Mouse (Mus musculus) testis, adult 2 months (tissue): Measurements from ENCODE around the gene Tmem199.
"Not testable (repeated sequence)": the region's sequence is repeated elsewhere in the genome, so short reads cannot be mapped to it uniquely, and the experiment has no call there.

Source experiments
- CTCF ChIP-seq: fragments of 200-500 bp; IDR thresholded peaks from 2 replicates; pipeline ENCODE4 v1.5.1; 2012; ENCODE audit warnings: low read depth, mild to moderate bottlenecking, inconsistent platforms, low read length, moderate library complexity; ENCODE audit not compliant: control insufficient read depth, insufficient read depth, insufficient replicate concordance
- POLR2A ChIP-seq: fragments of 200-500 bp; IDR thresholded peaks from 2 replicates; pipeline ENCODE4 v1.6.1; 2012; ENCODE audit warnings: low read depth, mild to moderate bottlenecking, inconsistent platforms, low read length, moderate library complexity; ENCODE audit not compliant: control insufficient read depth

DNA sequence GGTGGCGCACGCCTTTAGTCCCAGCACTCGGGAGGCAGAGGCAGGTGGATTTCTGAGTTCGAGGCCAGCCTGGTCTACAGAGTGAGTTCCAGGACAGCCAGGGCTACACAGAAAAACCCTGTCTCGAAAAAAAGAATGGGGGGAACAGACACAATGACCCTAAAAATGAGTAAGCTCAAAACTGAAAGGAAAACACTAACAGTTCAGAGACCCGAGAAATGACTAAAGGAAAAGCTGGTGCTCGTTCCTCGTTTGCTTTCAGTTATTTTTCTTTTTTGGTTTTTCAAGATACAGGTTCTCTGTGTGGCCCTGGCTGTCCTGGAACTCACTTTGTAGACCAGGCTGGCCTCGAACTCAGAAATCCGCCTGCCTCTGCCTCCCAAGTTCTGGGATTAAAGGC is 19.5 kb upstream of the Tmem199 start:
- not testable (repeated sequence) for TF ChIP-seq CTCF, POLR2A
